Mouse (Mus musculus) kidney, postnatal 0 days (tissue): ENCODE results near the gene Lrp5. TPM values are rescaled to one million over a fixed set of nuclear protein-coding genes. Genes with fewer than 3 reads are reported as not detected.

Experiments used
- ATAC-seq: fragments of 200-750 bp; cut with Nextera tagmentation; replicated peaks from 2 replicates; pipeline ENCODE4 v1.8.0; 2017; ENCODE audit warnings: low read depth, moderate number of reproducible peaks, moderate TSS enrichment, moderate library complexity; ENCODE audit not compliant: low FRiP score
- DNase-seq: peaks from one replicate; pipeline ENCODE4 v3.0.0-alpha.2; 2016; ENCODE audit warnings: low spot score
- H3K27ac ChIP-seq: fragments of 300-500 bp; sonication (generic); 2 replicates; pipeline ENCODE4 v1.5.1; 2014; ENCODE audit warnings: mild to moderate bottlenecking
- H3K27me3 ChIP-seq: fragments of 300-500 bp; sonication (generic); 2 replicates; pipeline ENCODE4 v1.6.1; 2014; ENCODE audit warnings: low read length, mixed read lengths; ENCODE audit not compliant: insufficient read depth
- H3K36me3 ChIP-seq: fragments of 300-500 bp; sonication (generic); 2 replicates; pipeline ENCODE4 v1.6.1; 2014; ENCODE audit warnings: low read length, mixed read lengths; ENCODE audit not compliant: insufficient read depth
- H3K4me1 ChIP-seq: fragments of 300-500 bp; sonication (generic); replicated peaks from 2 replicates; pipeline ENCODE4 v1.6.1; 2014; ENCODE audit warnings: antibody characterized with exemption, low read length, mixed read lengths; ENCODE audit not compliant: insufficient read depth
- H3K4me2 ChIP-seq: fragments of 300-500 bp; sonication (generic); 2 replicates; pipeline ENCODE4 v1.6.1; 2014; ENCODE audit warnings: mild to moderate bottlenecking, low read length, moderate library complexity, mixed read lengths
- H3K4me3 ChIP-seq: fragments of 300-500 bp; sonication (generic); replicated peaks from 2 replicates; pipeline ENCODE4 v1.5.1; 2014; ENCODE audit warnings: low read depth, low read length
- H3K9ac ChIP-seq: fragments of 300-500 bp; sonication (generic); 2 replicates; pipeline ENCODE4 v1.6.1; 2014; ENCODE audit warnings: low read depth, low read length
- H3K9me3 ChIP-seq: fragments of 300-500 bp; sonication (generic); replicated peaks from 2 replicates; pipeline ENCODE4 v1.6.1; 2016; ENCODE audit warnings: low read length, inconsistent platforms, mixed read lengths
- CTCF ChIP-seq: IDR thresholded peaks from 2 replicates; pipeline ENCODE4 v1.5.1; 2016; ENCODE audit warnings: antibody characterized with exemption, low read depth, mild to moderate bottlenecking, moderate library complexity
- WGBS: fragments of 180-500 bp; shearing (Covaris S2); extraction: QIAGEN DNeasy Blood & Tissue Kit; methylation state at CpG from one replicate; pipeline ENCODE4 v1.1.7; 2014; 5-methylcytosine and 5-hydroxymethylcytosine counted together
- polyA plus RNA-seq: library from polyadenylated mRNA; unstranded; fragments of >200 nt; fragmentation: Nextera tagmentation; extraction: Ambion mirVana; gene quantifications from 2 replicates; pipeline ENCODE4 v1.2.1, GENCODE M21; 2015

The Lrp5 gene
- polyA plus RNA-seq, 1 experiment from 2014 or later: 3.5 TPM

DNA sequence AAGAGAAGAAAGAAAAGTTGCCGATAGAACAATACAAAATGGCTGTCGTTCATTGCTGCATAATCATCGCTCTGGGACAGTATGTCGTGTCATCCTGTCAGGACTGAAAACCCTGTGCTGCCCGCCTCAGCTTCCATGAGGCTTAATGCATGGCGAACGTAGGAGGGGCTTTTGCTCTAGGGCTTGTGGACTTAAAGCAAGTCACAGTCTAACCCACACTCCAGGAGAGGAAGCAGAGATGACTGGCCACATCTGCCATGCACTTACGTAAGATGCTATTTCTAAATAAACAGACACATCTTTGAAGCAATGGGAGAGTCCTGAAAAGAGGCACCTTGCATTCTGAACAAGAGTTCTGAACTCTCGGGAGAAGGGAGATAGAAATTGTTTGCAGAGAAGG lies 36.8 kb upstream of the Lrp5 start:
- Histone ChIP-seq H3K9me3 (no peaks in the 10 kb centered on the region), H3K27ac (no peak overlapping the region), H3K4me1 (peaks cover 4% of the 10 kb centered on the region; the same call in 1 of the 2 replicates), H3K9ac (no peak overlapping the region), H3K4me2 (no peak overlapping the region), H3K4me3 (no peak overlapping the region), H3K36me3 (no peaks in the 10 kb centered on the region), H3K27me3 (no peaks in the 10 kb centered on the region)
- WGBS: 95% methylated on average over 9 of the region's 9 CpGs
- no peak for ATAC-seq
- TF ChIP-seq CTCF: no peak
- no peak for DNase-seq

DNA sequence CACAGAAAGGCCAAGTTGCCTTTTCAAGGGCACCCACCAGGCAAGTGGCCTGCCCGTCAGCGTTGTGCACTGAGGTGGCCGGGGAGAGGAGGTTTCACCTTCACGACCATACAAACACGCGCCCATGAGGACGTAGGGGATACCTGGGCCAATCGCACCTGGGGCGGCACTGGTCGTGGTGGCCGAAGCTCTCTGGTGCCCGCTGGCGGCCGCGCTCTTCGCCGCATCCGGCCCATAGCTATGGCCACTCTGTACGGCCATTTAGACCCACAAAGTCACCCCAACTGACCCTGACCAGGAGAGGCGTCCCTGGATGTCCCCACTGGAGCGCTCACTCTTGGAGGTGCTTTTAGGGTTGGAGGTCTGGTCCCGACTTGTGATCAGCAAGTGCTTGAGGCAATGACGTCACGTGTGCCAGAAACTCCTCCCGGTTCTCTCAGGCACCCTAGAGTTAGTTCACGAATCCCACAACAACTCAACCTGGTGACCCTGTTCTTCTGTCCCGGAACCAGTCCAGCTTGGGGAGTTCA lies 33.1 kb upstream of the Lrp5 start:
- peak overlapping the region; percentile 60; the same call in 1 of the 2 replicates for H3K27ac ChIP-seq
- peak overlapping the region; percentile 88 for H3K4me2 ChIP-seq
- H3K36me3 ChIP-seq: peaks cover 10% of the 10 kb centered on the region
- H3K27me3 ChIP-seq: no peaks in the 10 kb centered on the region
- WGBS: 2% methylated on average over 27 of the region's 27 CpGs
- peak; percentile 63 for TF ChIP-seq CTCF
- H3K4me3 ChIP-seq: peak overlapping the region; percentile 34
- DNase-seq (peak; percentile 68), ATAC-seq (peak; percentile 90)
- no peaks in the 10 kb centered on the region for H3K9me3 ChIP-seq
- peak overlapping the region; percentile 50 for H3K9ac ChIP-seq
- peaks cover 4% of the 10 kb centered on the region; the same call in 1 of the 2 replicates for H3K4me1 ChIP-seq

DNA sequence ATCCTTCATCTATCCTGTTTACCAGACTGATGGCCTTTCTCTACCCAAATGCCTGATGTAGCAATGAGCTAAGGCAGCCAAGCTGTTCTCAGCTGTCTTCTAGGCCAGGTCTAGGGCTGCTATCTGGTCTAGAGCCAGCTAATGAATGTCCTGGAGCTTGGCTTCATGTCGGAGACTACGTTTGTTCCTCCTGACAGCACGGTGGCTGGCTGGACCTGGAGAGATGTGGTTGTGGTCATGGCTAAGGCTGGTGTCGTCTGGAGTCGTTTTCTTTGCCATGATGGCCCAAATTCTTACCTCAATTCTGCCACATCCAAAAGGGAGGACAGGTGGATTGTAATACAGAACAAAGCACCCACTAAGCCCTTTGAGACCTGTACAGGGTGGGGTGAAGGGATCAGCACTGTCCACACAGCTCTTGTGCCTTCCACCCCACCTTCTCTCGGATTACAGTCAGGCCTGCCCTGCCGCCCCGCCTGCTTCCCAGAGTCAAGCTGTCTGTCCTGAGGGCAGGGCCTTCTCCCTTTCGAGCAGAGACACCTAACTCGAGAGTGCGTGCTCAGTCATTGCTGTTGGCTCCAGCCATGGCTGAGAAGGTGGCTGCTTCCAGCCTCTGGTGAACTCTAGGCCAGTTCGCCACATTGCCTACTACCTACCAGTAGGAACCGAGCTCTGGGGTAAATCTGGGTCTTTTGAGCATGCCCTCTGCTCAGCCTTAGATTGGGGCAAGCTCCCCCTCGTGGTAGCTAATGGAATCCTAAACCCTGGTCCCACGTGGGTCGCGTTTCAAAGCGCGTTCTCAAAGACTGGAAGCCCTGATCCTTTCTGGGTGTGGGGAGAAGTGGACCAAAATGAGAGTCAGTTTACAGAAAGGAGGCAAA lies 32.4 kb upstream of the Lrp5 start:
- TF ChIP-seq CTCF: peak; percentile 68; the same call in 1 of the 2 replicates
- H3K27ac ChIP-seq: peak overlapping the region; percentile 60; the same call in 1 of the 2 replicates
- WGBS: 35% methylated on average over 19 of the region's 19 CpGs

DNA sequence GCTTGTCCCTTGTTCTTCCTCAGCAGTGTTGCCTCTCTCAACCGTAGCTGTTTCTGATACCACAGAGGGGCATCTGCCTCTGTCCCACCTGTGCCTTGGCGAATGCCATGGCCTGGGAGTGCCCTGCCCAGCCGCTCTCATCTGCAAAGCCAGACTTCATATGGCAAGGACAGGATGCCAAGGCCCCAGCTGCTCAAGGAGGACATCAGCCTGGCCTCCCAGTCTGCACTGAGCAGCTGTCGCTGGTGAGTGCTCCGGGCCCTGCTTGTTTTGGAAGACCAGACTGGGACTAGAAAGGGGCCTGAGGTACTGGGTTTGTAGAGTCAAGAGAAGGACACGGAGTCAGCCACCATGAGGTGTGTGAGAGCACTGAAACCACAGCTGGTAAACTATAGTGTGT lies 28.0 kb upstream of the Lrp5 start:
- peaks cover 10% of the 10 kb centered on the region for H3K36me3 ChIP-seq
- WGBS: 95% methylated on average over 6 of the region's 6 CpGs
- H3K9me3 ChIP-seq: no peaks in the 10 kb centered on the region
- H3K4me1 ChIP-seq: peaks cover 4% of the 10 kb centered on the region; the same call in 1 of the 2 replicates
- no peak for DNase-seq
- no peak overlapping the region for H3K9ac ChIP-seq
- H3K4me3 ChIP-seq: no peak overlapping the region
- ATAC-seq: no peak
- no peak for TF ChIP-seq CTCF
- H3K27me3 ChIP-seq: no peaks in the 10 kb centered on the region
- no peak overlapping the region for H3K4me2 ChIP-seq
- H3K27ac ChIP-seq: no peak overlapping the region

More for the DNA sequence above, 32.4 kb upstream of the Lrp5 start:
- DNase-seq: peak; percentile 84
- H3K9me3 ChIP-seq: no peaks in the 10 kb centered on the region
- H3K27me3 ChIP-seq: no peaks in the 10 kb centered on the region
- peaks cover 10% of the 10 kb centered on the region for H3K36me3 ChIP-seq
- H3K9ac ChIP-seq: peak overlapping the region; percentile 50
- ATAC-seq: peak; percentile 81
- peak overlapping the region; percentile 88 for H3K4me2 ChIP-seq
- peak overlapping the region; percentile 34 for H3K4me3 ChIP-seq
- H3K4me1 ChIP-seq: peaks cover 4% of the 10 kb centered on the region; the same call in 1 of the 2 replicates

DNA sequence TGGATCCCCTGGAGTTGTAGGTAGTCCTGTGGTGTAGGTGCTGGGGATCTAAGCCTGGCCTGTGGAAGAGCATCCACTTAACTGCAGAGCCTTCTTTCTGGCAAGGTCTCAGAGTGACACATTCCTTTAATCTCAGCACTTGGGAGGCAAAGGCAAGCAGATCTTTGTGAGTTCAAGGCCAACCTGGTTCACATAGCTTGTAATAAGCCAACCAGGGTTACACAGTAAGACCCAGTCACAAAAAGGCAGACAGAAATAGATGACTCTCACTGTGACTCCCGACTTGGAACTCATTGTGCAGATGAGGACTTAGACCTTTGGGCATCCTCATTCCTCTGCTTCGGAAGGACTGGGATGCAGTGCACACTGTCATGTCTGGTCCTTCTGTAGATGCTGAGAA lies 24.1 kb upstream of the Lrp5 start:
- Histone ChIP-seq H3K9me3 (no peaks in the 10 kb centered on the region), H3K27ac (no peak overlapping the region), H3K9ac (no peak overlapping the region), H3K4me3 (no peak overlapping the region), H3K4me2 (no peak overlapping the region), H3K4me1 (no peaks in the 10 kb centered on the region; the same call in 1 of the 2 replicates), H3K36me3 (no peaks in the 10 kb centered on the region; the same call in 1 of the 2 replicates), H3K27me3 (no peaks in the 10 kb centered on the region)
- 96% methylated on average over 2 of the region's 2 CpGs for WGBS
- DNase-seq (no peak), ATAC-seq (no peak)
- no peak for TF ChIP-seq CTCF

DNA sequence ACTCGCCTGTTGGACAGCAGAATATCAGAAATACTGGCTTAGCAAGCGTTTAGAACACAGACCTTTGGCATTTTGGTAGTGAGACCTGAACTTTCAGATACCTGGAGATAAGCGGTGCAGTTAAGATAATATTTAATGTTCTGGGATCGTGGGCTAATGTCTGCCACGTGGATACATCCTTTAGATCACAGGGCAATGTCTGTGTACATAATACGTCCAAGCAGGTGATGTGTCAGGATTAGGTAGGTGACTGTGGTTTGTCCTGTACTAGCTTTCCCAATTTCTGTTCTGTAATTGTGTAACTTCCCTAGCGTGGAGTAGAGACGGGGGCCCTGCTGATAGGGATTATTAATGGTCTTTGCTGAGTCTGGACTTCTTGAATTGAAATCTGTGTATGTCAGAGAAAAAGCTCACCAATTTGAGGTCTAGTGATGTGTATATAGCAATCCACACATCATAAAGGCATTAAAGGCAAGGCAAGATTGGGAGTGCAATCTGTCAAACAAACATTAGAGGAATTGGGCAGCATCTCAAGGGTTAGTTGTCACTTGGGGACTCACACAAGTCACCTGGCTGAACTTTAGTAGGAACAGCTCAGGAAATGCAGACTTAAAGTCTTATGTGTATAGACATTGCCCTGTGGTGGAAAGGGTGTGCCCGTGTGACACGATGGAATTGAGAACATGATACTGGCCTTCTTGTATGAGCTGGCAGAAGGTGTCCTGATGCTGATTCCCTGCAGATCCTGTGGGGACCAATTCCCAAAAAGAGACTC lies 22.8 kb upstream of the Lrp5 start:
- H3K4me3 ChIP-seq: peak overlapping the region; percentile 70
- H3K27me3 ChIP-seq: no peaks in the 10 kb centered on the region
- H3K9me3 ChIP-seq: no peaks in the 10 kb centered on the region
- H3K9ac ChIP-seq: peak overlapping the region; percentile 69; the same call in 1 of the 2 replicates
- H3K27ac ChIP-seq: no peak overlapping the region
- DNase-seq (no peak), ATAC-seq (no peak)
- H3K4me1 ChIP-seq: no peaks in the 10 kb centered on the region; the same call in 1 of the 2 replicates
- H3K4me2 ChIP-seq: peak overlapping the region; percentile 82
- 26% methylated on average over 10 of the region's 10 CpGs for WGBS
- H3K36me3 ChIP-seq: no peaks in the 10 kb centered on the region
- TF ChIP-seq CTCF: no peak
